Mouse (Mus musculus) stomach, embryonic 16.5 days (tissue): ENCODE measurements around the gene Stradb. TPM values are rescaled to one million over a fixed set of nuclear protein-coding genes. Genes with fewer than 3 reads are reported as not detected.

ENCODE experiments used
- ATAC-seq: fragments of 200-750 bp; cut with Nextera tagmentation; 2 replicates; pipeline ENCODE4 v1.8.0; 2017; ENCODE audit warnings: moderate number of reproducible peaks, moderate TSS enrichment; ENCODE audit not compliant: insufficient read depth, low FRiP score
- H3K27ac ChIP-seq: fragments of 300-500 bp; sonication (generic); 2 replicates; pipeline ENCODE4 v1.5.1; 2014; ENCODE audit warnings: low read length
- H3K27me3 ChIP-seq: fragments of 300-500 bp; sonication (generic); 2 replicates; pipeline ENCODE4 v1.6.1; 2014; ENCODE audit warnings: low read length, control low read depth, mixed read lengths; ENCODE audit not compliant: control insufficient read depth, insufficient read depth
- H3K36me3 ChIP-seq: fragments of 300-500 bp; sonication (generic); 2 replicates; pipeline ENCODE4 v1.6.1; 2014; ENCODE audit warnings: low read length; ENCODE audit not compliant: control insufficient read depth, insufficient read depth
- H3K4me1 ChIP-seq: fragments of 300-500 bp; sonication (generic); 2 replicates; pipeline ENCODE4 v1.6.1; 2014; ENCODE audit warnings: low read length, control low read depth, mixed read lengths; ENCODE audit not compliant: control insufficient read depth, insufficient read depth
- H3K4me2 ChIP-seq: fragments of 300-500 bp; sonication (generic); 2 replicates; pipeline ENCODE4 v1.6.1; 2014; ENCODE audit warnings: low read depth, low read length, mixed read lengths
- H3K4me3 ChIP-seq: fragments of 300-500 bp; sonication (generic); replicated peaks from 2 replicates; pipeline ENCODE4 v1.5.1; 2014; ENCODE audit warnings: mild to moderate bottlenecking, low read length
- H3K9ac ChIP-seq: fragments of 300-500 bp; sonication (generic); 2 replicates; pipeline ENCODE4 v1.6.1; 2014; ENCODE audit warnings: low read length
- H3K9me3 ChIP-seq: fragments of 300-500 bp; sonication (generic); replicated peaks from 2 replicates; pipeline ENCODE4 v1.6.1; 2016; ENCODE audit warnings: low read length, control low read depth; ENCODE audit not compliant: control insufficient read depth
- WGBS: fragments of 180-500 bp; shearing (Covaris S2); extraction: QIAGEN DNeasy Blood & Tissue Kit; methylation state at CpG from one replicate; pipeline ENCODE4 v1.1.7; 2014; 5-methylcytosine and 5-hydroxymethylcytosine counted together
- polyA plus RNA-seq: library from polyadenylated mRNA; unstranded; fragments of >200 nt; fragmentation: Nextera tagmentation; extraction: Ambion mirVana; gene quantifications from 2 replicates; pipeline ENCODE4 v1.2.1, GENCODE M21; 2015

Stradb gene
- 23.3 and 26.6 TPM in 2 replicates for polyA plus RNA-seq

DNA sequence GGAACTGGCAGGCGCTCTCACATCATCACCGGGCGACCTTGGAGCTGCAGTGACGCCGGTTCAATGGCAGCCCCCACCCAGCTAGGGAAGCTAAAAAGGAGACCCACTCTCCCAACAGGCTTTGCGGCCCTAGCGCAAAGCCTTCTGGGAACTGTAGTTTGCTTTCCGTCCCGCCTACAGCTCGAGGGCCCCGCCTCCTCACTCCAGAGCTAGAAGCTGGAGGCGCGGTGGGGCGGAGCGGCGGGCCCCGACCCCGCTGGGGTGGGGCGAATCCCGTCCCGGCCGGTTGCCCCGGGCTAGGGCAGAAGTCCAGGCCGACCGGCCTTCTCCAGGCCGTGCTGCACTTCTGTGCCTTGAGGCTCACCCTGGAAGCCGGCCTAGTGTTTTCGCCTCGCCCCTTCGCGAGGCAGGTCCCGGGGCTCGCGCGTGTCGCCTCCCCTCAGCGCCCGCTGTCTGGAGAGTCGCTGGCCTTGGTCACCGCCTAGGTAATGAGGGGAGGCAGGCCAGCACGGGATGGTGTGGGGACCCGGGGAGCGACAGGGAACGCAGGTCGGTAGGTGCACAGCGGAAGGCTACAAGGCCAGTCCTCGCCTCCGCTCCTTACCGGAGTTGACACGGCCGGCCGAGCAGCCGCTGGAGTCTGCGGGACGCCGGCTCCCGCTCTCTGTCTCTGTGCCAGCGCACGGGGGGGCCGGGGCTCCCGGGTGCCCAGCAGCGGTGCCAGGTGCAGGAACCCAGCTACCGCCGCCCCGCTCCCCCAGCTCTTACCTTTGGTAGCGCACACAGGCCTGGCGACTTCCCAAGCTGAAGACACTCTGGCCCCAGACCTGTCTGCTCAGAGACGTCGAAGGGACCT is at the start of gene Stradb, which contains the start of gene Trak2:
Stradb (plus strand) TSS at position 157 of the 856 bp plus-strand sequence.
Trak2 (minus strand) TSS at position 65 of the 856 bp plus-strand sequence.
- Histone ChIP-seq H3K4me3 (peak within 1 kb of the TSS; percentile 97), H3K27ac (peak within 1 kb of the TSS; percentile 81), H3K9me3 (no peaks in the 10 kb centered on the region), H3K27me3 (no peaks in the 10 kb centered on the region), H3K9ac (peak within 1 kb of the TSS; percentile 86), H3K4me1 (peaks cover 22% of the 10 kb centered on the region), H3K4me2 (peak within 1 kb of the TSS; percentile 90), H3K36me3 (no peaks in the 10 kb centered on the region)
- ATAC-seq = peak; percentile 97
- WGBS = under 1% methylated on average over 65 of the region's 69 CpGs

DNA sequence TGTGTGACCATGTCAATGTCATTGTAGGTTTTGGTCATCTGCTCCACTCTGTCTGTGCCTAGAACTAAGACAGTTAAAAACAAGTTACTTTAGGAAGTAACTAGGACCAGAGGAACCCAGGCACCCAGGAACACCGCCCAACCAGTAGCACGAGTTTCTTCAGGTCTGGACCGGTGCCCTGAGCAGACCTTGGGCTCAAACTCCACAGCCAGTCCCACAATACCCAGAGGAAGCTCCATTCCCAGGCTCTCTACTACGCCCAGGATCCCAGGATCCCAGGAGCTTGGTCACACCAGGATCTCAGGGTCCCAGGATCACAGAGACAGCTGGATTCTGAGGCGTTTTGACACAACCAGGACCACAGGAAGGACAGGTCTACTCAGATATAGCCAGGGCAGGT is 46.7 kb upstream of the Stradb start:
- H3K9ac ChIP-seq = no peak overlapping the region
- no peak for ATAC-seq
- no peak overlapping the region for H3K27ac ChIP-seq
- no peaks in the 10 kb centered on the region for H3K27me3 ChIP-seq
- H3K9me3 ChIP-seq = no peaks in the 10 kb centered on the region
- no peak overlapping the region for H3K4me3 ChIP-seq
- H3K36me3 ChIP-seq = peaks cover 16% of the 10 kb centered on the region
- 99% methylated on average over 5 of the region's 5 CpGs for WGBS
- H3K4me1 ChIP-seq = no peaks in the 10 kb centered on the region
- H3K4me2 ChIP-seq = no peak overlapping the region

DNA sequence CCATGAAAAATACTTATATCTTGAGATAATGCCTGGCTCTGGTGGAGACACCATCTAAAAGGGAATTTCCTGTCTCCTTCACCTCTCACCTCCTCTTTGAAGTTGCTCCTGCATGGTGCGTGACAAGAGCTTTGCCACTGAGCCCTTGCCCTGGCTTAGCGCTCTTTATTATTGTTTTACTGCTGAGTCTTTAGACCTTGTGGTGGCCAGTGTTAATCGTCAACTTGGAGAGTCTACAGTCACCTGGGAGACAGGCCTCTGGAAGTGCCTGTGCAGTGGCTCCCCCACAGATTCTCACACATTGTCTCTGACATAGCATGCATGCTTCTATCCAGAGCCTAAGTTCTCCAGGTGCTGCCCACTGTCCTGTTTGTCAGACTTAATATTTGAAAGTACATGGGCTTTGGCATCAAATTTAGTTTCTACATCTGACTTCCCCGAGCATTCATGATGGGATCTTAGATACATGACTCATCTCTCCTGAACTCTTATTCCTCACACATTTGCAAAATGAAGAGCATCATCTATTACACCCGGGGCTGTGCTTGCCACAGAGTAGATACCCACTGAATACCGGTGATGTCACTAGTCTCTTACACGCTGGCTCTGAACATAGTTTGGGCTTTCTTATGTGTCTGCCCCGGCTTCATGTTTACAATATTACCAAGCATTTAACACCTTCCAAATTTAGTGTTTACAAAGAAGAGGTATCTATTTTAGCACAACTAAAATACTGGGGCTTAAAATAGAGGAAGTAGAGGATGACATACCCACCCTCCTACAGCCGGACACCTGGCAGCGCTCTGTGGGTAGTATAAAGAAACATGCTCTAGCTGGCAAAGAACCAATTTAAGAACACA is 36.3 kb upstream of the Stradb start:
- Histone ChIP-seq H3K27ac (no peak overlapping the region), H3K4me1 (no peaks in the 10 kb centered on the region), H3K9me3 (no peaks in the 10 kb centered on the region), H3K9ac (no peak overlapping the region), H3K36me3 (peaks cover 7% of the 10 kb centered on the region), H3K4me3 (no peak overlapping the region), H3K4me2 (no peak overlapping the region), H3K27me3 (no peaks in the 10 kb centered on the region)
- WGBS = 88% methylated on average over 10 of the region's 10 CpGs
- ATAC-seq = no peak

DNA sequence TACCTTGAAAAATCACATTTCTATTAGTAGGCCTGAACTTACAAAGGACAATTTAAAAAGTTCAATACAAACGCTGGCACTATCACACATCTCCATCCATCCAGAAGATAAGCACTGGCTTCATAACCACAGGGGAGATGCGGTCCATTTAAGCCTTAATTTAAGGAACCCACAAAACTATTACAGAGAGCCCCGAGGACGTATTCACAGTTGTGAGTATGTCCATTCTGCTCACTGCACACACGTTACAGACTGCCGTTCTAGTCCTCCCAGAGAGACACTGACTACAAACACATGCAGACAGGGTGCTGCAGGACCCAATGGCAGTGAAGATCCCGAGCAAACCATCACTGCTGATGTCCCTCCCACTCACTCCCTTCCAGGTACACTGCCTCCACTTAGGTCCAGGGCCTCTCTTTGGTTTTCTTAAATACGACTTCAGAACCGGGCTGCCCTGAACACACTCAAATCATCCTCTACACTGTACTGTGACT is 35.7 kb upstream of the Stradb start:
- H3K4me3 ChIP-seq = no peak overlapping the region
- no peak for ATAC-seq
- H3K4me1 ChIP-seq = no peaks in the 10 kb centered on the region
- WGBS = 93% methylated on average over 9 of the region's 9 CpGs
- peaks cover 7% of the 10 kb centered on the region for H3K36me3 ChIP-seq
- no peak overlapping the region for H3K27ac ChIP-seq
- no peaks in the 10 kb centered on the region for H3K27me3 ChIP-seq
- no peak overlapping the region for H3K9ac ChIP-seq
- no peaks in the 10 kb centered on the region for H3K9me3 ChIP-seq
- H3K4me2 ChIP-seq = no peak overlapping the region

DNA sequence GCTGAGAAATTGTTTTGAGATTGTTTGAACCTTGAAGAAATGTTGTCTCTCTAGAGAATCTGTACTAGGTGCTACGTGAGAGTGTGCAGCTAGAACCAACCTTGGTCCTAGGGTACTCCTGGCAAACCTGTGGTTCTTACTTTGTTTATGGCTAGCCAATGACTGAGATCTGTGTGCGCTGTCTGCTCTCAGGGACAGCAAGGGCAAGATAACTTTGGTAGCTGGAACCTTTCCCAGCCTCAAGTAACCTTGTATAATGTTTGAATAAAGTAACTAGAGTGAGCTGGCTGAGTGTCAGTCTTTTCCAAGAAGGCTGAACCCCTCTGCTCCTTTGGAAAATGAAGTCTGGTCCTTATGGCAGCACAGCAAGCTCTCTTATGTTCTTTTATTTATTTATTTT is 27.8 kb upstream of the Stradb start:
- H3K4me3 ChIP-seq = no peak overlapping the region
- ATAC-seq = no peak
- H3K9me3 ChIP-seq = no peaks in the 10 kb centered on the region
- no peak overlapping the region for H3K9ac ChIP-seq
- H3K36me3 ChIP-seq = peaks cover 13% of the 10 kb centered on the region
- H3K27me3 ChIP-seq = no peaks in the 10 kb centered on the region
- H3K4me1 ChIP-seq = no peaks in the 10 kb centered on the region
- H3K4me2 ChIP-seq = no peak overlapping the region
- H3K27ac ChIP-seq = no peak overlapping the region
- 92% methylated on average over 2 of the region's 2 CpGs for WGBS

DNA sequence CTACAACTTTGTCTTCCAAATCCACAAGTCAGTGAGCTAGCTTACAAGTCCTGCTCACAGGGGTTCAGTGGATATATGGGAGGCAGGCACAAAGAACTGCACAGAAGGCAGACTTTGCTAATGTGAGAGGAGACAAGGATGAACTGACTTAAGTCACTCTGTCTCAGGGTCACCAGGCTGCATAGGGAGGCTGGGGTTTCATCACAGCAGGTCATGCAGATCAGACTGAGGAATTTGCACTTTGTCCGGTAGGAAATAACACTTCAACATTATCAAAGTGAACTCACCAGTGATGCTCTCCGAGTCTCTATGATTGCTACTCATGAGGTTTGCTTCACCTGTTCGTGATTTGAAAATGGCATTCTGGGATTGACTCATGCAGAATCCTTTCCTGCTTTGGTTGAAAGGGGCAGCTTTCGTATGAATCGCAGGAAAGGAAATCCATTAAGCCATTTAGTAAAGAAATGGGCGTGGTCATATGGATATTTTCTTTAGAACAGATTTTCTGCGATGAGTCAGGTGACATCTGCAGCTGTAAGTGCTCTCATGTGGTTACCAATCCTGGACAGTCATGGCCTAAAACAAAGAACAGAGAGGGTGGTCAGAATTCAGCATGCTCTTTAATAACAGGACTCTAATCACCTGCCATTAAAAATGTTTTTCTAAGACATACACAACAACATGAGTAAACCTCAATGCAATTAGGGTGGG is 27.2 kb upstream of the Stradb start:
- Histone ChIP-seq H3K4me2 (no peak overlapping the region), H3K36me3 (peaks cover 13% of the 10 kb centered on the region), H3K9me3 (no peaks in the 10 kb centered on the region), H3K27me3 (no peaks in the 10 kb centered on the region), H3K4me1 (peaks cover 5% of the 10 kb centered on the region; the same call in 1 of the 2 replicates), H3K4me3 (no peak overlapping the region), H3K9ac (no peak overlapping the region), H3K27ac (no peak overlapping the region)
- 79% methylated on average over 7 of the region's 7 CpGs for WGBS
- no peak for ATAC-seq

DNA sequence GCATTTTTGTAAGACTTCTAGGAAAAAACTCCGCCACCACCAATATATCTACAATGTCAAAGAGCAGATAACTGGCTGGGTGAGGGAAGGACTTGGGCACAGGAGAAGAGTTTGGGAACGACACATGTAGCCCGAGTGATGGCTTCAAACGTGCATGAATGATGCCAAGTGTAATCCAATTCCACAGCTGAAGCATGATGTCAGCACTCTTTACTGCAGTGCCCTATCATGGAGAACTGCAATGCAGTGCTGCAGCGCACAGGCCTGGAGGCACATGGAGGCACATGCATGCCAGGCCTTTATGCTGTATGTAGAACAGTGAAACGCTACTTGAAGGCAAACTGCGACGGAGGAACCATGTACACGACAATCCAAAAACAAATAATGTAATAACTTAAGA is 26.6 kb upstream of the Stradb start:
- Histone ChIP-seq H3K27me3 (no peaks in the 10 kb centered on the region), H3K4me1 (peaks cover 11% of the 10 kb centered on the region; the same call in 1 of the 2 replicates), H3K4me3 (no peak overlapping the region), H3K4me2 (no peak overlapping the region), H3K9ac (no peak overlapping the region), H3K27ac (no peak overlapping the region), H3K9me3 (no peaks in the 10 kb centered on the region), H3K36me3 (peaks cover 13% of the 10 kb centered on the region)
- no peak for ATAC-seq
- WGBS = 86% methylated on average over 9 of the region's 9 CpGs

DNA sequence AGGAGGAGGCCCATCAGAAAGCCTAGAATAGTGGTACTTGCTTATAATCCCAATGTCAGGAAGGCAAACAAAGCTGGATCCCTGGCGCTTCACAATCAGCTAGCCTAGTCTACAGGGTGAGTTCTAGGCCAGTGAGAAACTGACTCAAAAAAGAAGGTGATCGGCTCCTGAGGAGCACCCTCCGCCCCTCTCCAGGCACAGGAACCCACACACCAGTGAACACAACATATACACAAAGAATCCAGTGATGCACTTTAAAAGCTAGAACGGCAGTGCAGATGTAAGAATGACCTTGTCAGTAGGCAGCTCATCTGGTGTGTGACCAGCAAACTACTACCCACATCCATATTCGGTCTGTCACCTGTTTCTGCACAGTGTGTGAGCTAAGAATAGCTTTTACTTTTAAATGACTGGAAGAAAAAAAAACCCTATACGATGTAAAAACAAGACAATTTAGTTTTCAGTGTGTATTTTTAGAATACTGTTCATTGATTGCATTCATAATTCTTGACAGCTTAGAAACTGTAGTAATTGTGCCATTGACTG is 23.7 kb upstream of the Stradb start:
- peaks cover 13% of the 10 kb centered on the region for H3K36me3 ChIP-seq
- peaks cover 22% of the 10 kb centered on the region for H3K4me1 ChIP-seq
- no peaks in the 10 kb centered on the region for H3K27me3 ChIP-seq
- no peaks in the 10 kb centered on the region for H3K9me3 ChIP-seq
- H3K9ac ChIP-seq = no peak overlapping the region
- no peak overlapping the region for H3K4me3 ChIP-seq
- no peak for ATAC-seq
- H3K27ac ChIP-seq = no peak overlapping the region
- 81% methylated on average over 6 of the region's 6 CpGs for WGBS
- H3K4me2 ChIP-seq = no peak overlapping the region
